23 mouse cellular contexts compared by ENCODE assay signal in genomic region chr7:37556811-37557210, GRCm38 (mm10).
DNase-seq lines count a peak whose midpoint lies in the region; ATAC-seq and TF ChIP-seq lines count a peak whose summit lies in the region.
"Had no signal": no experiment of that assay in that cellular context is flagged by ENCODE, and none has a peak within 500 bp of the region (broad histone marks: within the 10 kb centered on the region; RNA-seq: fewer than 3 reads in every experiment).

No protein-coding gene starts in this region.

- 79% methylated on average over 1 of the region's 1 CpGs for WGBS in midbrain, embryonic 10.5 days
- WGBS in midbrain, embryonic 14.5 days = 48% methylated on average over 1 of the region's 1 CpGs
- 90% methylated on average over 1 of the region's 1 CpGs for WGBS in lung, adult 2 months

- TF ChIP-seq POLR2A in lung, adult 2 months (IDR thresholded peaks at IDR 0.05; ENCODE audit: borderline replicate concordance, extremely low read depth, low read depth, low read length) = no peak

- H3K9ac ChIP-seq in midbrain, embryonic 14.5 days (replicated peaks; ENCODE audit: low read length) = no peak overlapping the region
- H3K9ac ChIP-seq: embryonic facial prominence, embryonic 12.5 days; forebrain, embryonic 13.5 days; forebrain, embryonic 15.5 days; forebrain, postnatal 0 days had no signal

- no peak for DNase-seq in midbrain, embryonic 10.5 days (ENCODE audit: low spot score)
- no peak for DNase-seq in midbrain, embryonic 14.5 days
- DNase-seq in ES-CJ7 (ENCODE audit: low read depth, low spot score) (peak; percentile 31), ZHBTc4 (ENCODE audit: low read depth, low spot score) (peak; percentile 68)
- no peak for DNase-seq in lung, adult 2 months
- DNase-seq: adrenal gland, adult 2 months; adrenal gland, postnatal 10 days; adrenal gland, postnatal 25 days; B cell, adult 2 months; cerebellum, adult 11 months; cerebellum, adult 18-20 months; cerebellum, adult 8-10 months; cerebellum, adult 9-11 months; cerebellum, postnatal 14 days; cerebellum, postnatal 36 days; embryo, embryonic 11 days; forebrain, postnatal 0 days had no signal

- no peaks in the 10 kb centered on the region for H3K9me3 ChIP-seq in midbrain, embryonic 10.5 days (replicated peaks)
- H3K9me3 ChIP-seq in midbrain, embryonic 14.5 days (ENCODE audit: control insufficient read depth, low read length) = no peaks in the 10 kb centered on the region
- H3K9me3 ChIP-seq: embryonic facial prominence, embryonic 10.5 days; embryonic facial prominence, embryonic 12.5 days; forebrain, embryonic 13.5 days; forebrain, embryonic 15.5 days had no signal

- no peak for ATAC-seq in midbrain, embryonic 14.5 days (ENCODE audit: low FRiP score, low TSS enrichment)
- ATAC-seq: CD4-positive, CD25-positive, alpha-beta regulatory T cell, adult 4 months; forebrain, embryonic 13.5 days; forebrain, embryonic 15.5 days; forebrain, postnatal 0 days had no signal

- no peak for TF ChIP-seq CTCF in lung, adult 2 months (IDR thresholded peaks at IDR 0.05; ENCODE audit: insufficient read depth, low read length)

- H3K4me1 ChIP-seq in midbrain, embryonic 10.5 days = peaks cover 57% of the 10 kb centered on the region
- peaks cover 11% of the 10 kb centered on the region for H3K4me1 ChIP-seq in midbrain, embryonic 14.5 days (ENCODE audit: control insufficient read depth, insufficient read depth, low read length)
- H3K4me1 ChIP-seq in lung, adult 2 months (ENCODE audit: control insufficient read depth, insufficient read depth, low read length) = no peaks in the 10 kb centered on the region

- no peak overlapping the region for H3K4me2 ChIP-seq in midbrain, embryonic 14.5 days (ENCODE audit: low read length)
- H3K4me2 ChIP-seq: embryonic facial prominence, embryonic 12.5 days; forebrain, embryonic 13.5 days; forebrain, embryonic 15.5 days had no signal

- H3K36me3 ChIP-seq in midbrain, embryonic 10.5 days = 0 out of 2 replicates have a peak, but pooled peaks cover 4% of the 10 kb centered on the region
- no peaks in the 10 kb centered on the region for H3K36me3 ChIP-seq in midbrain, embryonic 14.5 days (ENCODE audit: control insufficient read depth, insufficient read depth, low read length)
- H3K36me3 ChIP-seq: embryonic facial prominence, embryonic 10.5 days; embryonic facial prominence, embryonic 12.5 days; forebrain, embryonic 15.5 days had no signal

- peak overlapping the region; percentile 57 for H3K27ac ChIP-seq in midbrain, embryonic 10.5 days (replicated peaks)
- no peak overlapping the region for H3K27ac ChIP-seq in midbrain, embryonic 14.5 days (replicated peaks; ENCODE audit: low read depth, low read length)
- H3K27ac ChIP-seq: embryonic facial prominence, embryonic 10.5 days; embryonic facial prominence, embryonic 12.5 days; forebrain, embryonic 13.5 days; forebrain, embryonic 15.5 days had no signal

- 0 out of 2 replicates have a peak, but pooled peaks cover 7% of the 10 kb centered on the region for H3K27me3 ChIP-seq in midbrain, embryonic 10.5 days (ENCODE audit: low read depth, poor library complexity, severe bottlenecking)
- no peaks in the 10 kb centered on the region for H3K27me3 ChIP-seq in midbrain, embryonic 14.5 days (ENCODE audit: control insufficient read depth, insufficient read depth, low read length)
- H3K27me3 ChIP-seq: CH12.LX; embryonic facial prominence, embryonic 12.5 days; forebrain, embryonic 13.5 days; forebrain, embryonic 15.5 days had no signal

- H3K4me3 ChIP-seq in midbrain, embryonic 10.5 days = no peak overlapping the region
- no peak overlapping the region for H3K4me3 ChIP-seq in midbrain, embryonic 14.5 days (replicated peaks; ENCODE audit: low read depth, low read length)
- no peak overlapping the region for H3K4me3 ChIP-seq in lung, adult 2 months (replicated peaks; ENCODE audit: extremely low read depth, low read depth, low read length)
- H3K4me3 ChIP-seq: embryonic facial prominence, embryonic 10.5 days; embryonic facial prominence, embryonic 12.5 days; forebrain, embryonic 13.5 days; forebrain, embryonic 15.5 days had no signal

Comparison
In these comparisons a context has a peak if more than half of its experiments do, and no peak if none do; other contexts are left out.
1. DNase-seq: peak in ES-CJ7 (single experiment) and ZHBTc4 (single experiment); none in midbrain, embryonic 10.5 days (single experiment), midbrain, embryonic 14.5 days (single experiment) and lung, adult 2 months (single experiment).